Mouse (Mus musculus) liver, adult (tissue): Measurements from ENCODE around the gene Lipe.

ENCODE experiments used
- GATA4 ChIP-seq: IDR thresholded peaks from 2 replicates; pipeline ENCODE4 v1.6.1; 2014; ENCODE audit warnings: mild to moderate bottlenecking, low read length; ENCODE audit not compliant: insufficient replicate concordance

The Lipe gene

DNA sequence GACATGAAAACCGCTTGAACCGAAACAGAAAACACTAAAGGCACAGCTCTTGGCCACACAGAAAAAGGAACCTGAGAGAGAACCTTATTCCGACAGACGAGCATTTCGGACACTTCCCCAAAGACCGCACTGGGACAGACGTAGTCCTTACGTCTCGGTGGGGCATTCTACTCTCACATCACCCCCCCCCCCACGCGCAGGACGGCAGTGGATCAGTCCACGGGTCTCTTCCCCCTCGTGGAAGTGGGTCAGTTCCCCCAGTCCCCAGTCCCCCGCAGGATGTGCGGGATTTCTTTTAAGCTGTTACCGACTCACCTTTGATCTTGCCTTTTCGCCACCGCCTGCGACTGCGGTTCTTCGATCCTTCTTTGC lies 3.3 kb downstream of the Lipe start:
- TF ChIP-seq GATA4: no peak

DNA sequence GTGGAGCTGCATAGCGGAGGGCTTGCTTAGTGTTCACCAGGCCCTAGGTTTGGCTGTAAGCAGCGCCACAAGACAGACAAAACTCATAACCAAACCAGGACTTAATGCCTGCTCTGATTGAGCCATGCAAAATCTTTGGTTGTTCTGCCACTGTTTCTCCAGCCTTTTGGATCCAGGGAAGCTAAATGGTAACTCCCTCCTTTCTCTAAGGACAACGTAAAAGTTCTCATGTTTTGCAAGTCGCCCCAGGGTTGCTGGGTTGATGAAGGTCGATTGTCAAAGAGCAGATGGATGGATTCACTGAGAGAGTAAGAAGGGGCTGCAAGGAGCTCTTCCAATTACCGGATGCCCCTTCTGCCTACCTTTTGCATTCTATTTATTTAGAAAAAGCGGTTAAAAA lies 3.8 kb downstream of the Lipe start:
- TF ChIP-seq GATA4: no peak

DNA sequence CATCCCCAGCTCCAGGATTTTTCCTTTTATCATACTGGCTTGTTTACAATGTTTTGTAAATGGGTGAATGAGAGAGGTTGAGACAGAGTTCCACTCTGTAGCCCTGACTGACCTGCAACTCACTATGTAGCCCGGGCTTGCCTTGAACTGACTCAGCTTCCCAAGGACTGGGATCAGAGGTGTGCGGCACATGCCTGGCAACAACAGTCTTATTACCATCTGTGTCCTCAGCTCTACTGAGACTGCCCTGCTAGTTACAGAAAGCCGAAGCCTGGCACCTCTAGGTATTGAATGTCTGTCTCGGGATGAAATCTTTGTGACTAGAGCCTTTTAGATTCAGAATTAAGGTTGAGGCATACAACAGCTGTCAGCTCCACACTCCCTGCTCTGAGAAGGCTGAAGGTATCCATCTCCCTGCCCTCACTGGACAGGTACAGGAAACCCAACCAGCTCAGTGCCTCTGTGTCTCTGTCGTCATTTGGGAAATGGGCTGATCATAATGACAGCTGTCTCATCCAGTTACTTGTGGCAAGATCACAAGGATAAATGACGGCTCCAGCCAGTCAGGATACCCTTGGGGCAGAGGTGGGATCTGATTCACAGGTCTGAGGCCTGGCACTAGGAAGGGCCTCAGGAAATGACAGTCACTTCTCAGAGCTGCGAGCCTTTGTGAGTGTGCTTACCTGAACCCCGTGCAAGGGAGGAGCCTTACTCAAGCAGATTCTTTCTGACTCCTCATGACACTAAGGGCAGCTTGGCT lies 4.9 kb downstream of the Lipe start:
- TF ChIP-seq GATA4: no peak

- no peak for TF ChIP-seq GATA4
Observed at GRCm38 (mm10) chr7:25392851-25393250, 5.7 kb downstream of the Lipe start.

GRCm38 (mm10) chr7:25391856-25392453 lies 6.6 kb downstream of the Lipe start:
- TF ChIP-seq GATA4: no peak

DNA sequence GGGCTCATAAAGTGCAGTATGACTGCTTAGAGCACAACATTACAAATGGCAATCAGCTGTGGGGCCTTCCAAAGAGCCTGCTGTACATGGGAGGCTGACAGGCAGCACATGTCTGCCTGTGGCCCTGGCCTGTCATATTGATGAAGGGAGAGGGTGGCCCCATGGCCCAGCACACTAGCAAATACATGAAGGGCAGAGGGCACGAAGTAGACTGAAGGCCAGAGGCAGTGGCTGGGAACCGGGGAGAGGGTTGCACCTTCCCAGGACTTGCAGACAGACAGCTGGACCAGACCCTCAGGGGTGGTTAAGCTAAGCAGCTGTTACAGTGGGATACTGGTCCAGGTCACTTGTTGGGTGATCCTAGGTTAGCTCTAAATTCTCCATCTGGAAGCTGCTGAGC lies 7.5 kb downstream of the Lipe start:
- TF ChIP-seq GATA4: no peak

DNA sequence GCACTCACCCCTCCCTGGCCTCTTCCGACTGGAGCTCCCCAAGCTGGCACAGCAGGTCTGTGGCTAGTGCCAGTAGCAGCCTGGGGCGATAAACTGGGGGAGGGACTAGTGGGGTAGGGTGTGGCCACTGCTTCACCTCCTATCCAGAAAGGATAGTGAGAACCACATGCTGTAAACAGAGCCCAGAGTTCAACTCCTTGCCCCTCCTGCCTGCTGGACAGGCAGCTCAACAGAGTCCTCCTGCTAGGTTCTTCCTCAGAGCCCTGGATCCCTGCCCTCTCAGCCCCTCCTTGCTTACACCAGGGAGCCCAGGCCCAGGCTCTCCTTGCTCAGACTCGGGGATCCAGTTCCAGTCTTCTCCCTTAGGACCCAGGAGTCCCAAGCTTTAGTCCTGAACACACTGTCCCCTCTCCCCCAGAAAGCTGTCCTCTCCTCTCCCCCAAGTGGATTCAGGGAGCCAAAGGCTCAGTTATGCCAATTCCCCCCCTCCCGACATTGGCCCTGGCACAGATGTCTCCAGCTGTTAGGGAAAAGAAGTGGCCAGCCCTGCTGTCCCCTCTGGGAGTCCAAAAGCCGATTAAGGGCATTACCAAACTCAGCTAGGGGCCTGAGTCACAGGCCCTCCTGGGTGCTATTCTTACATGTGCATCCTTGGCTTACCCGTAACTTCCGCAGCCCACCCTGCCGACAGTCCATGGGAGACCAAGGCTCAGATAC lies 8.3 kb downstream of the Lipe start:
- TF ChIP-seq GATA4: no peak

GRCm38 (mm10) chr7:25388916-25389315 lies 9.6 kb downstream of the Lipe start:
- no peak for TF ChIP-seq GATA4

GRCm38 (mm10) chr7:25387811-25388440 lies 10.6 kb downstream of the Lipe start:
- TF ChIP-seq GATA4: no peak

GRCm38 (mm10) chr7:25385850-25386555 lies 12.5 kb downstream of the Lipe start:
- TF ChIP-seq GATA4: no peak

DNA sequence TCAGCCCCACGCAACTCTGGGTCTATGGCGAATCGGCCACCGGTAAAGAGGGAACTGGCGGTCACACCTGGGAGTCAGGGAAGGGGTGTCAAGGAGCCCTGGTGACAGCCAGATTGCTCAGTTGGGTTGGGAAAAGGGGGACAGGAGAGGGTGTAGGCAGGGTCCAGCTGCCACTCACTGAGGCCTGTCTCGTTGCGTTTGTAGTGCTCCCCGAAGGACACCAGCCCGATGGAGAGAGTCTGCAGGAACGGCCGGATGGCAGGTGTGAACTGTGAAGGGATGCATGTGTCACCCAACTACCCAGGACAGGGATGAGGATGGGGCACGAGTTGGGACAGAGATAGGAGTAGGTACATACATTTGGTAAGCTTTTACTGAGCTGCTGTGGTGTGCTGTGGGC lies 13.3 kb downstream of the Lipe start:
- TF ChIP-seq GATA4: no peak

GRCm38 (mm10) chr7:25384818-25385217 lies 13.7 kb downstream of the Lipe start:
- TF ChIP-seq GATA4: no peak

- no peak for TF ChIP-seq GATA4
Observed at GRCm38 (mm10) chr7:25384318-25384717, 14.2 kb downstream of the Lipe start.

DNA sequence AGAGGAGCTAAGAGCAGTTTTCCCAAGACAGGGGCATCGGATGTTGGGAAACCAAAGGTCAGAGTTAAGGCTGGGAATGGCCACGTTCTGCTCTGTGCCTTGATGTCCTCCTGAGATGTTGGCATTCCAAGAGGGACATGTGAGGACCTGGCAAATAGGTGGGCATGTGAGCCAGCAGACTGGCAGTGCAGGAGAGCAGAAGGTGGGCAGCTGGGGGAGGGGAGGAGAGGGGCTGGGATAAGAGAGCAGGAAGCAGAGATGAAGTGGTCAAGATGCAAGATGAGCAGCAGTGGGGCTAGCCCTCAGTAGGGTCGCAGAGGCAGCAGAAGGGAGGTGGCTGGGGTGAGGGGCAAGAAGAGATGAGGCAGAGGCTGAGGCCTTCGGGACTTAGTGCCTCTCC lies 14.6 kb downstream of the Lipe start:
- no peak for TF ChIP-seq GATA4

- no peak for TF ChIP-seq GATA4
Observed at GRCm38 (mm10) chr7:25383385-25383784, 15.1 kb downstream of the Lipe start.
